Mouse (Mus musculus): ENCODE results near the gene Rbm28.

GRCm38 (mm10) chr6:29156326-29156725, 8.5 kb downstream of the Rbm28 start:
- TF ChIP-seq POLR2A (IDR thresholded peaks at IDR 0.05; ENCODE audit: borderline replicate concordance, extremely low read depth, insufficient read depth, insufficient read length, poor library complexity, severe bottlenecking), result no peak
- TF ChIP-seq CTCF (IDR thresholded peaks at IDR 0.05; ENCODE audit: borderline replicate concordance, extremely low read depth, insufficient read depth, insufficient read length), result no peak
